Mouse (Mus musculus): ENCODE measurements at regions not wholly inside any gene's neighbourhood (a gene's known extent, or its start where the extent isn't known, plus 50 kb on each side); places are given as distances from the start of the nearest gene placed in this dataset.

- intact Hi-C loops (cut with DNase I) = no loop called here
Observed at GRCm38 (mm10) chr3:148056074-148056473, 934.3 kb downstream of the Adgrl2 start.

DNA sequence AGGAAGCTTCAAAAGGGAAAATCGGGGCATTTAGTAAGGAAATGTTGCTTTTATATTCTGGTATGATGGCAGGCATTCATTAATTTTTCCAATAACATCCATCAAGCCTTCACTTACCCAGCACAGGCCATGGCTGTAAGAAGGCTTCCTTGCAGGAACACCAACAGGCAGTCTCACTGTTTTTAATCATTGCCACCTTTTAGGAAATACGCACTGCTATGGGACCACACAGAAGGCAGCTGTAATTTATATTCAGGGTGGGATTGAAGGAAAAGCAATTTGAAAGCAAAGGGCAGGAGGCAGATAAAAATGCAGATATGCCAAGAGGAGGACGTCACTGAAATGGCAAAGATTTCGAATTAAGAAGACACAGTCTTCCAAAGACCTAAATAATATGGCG lies 937.8 kb downstream of the Adgrl2 start:
- no peak for DNase-seq (ENCODE audit: low spot score in 2 of 2)
- intact Hi-C loops (cut with DNase I) = no loop called here

More at GRCm38 (mm10) chr3:148056074-148056473, 934.3 kb downstream of the Adgrl2 start:
- no peak for DNase-seq (ENCODE audit: low spot score in 2 of 2)

DNA sequence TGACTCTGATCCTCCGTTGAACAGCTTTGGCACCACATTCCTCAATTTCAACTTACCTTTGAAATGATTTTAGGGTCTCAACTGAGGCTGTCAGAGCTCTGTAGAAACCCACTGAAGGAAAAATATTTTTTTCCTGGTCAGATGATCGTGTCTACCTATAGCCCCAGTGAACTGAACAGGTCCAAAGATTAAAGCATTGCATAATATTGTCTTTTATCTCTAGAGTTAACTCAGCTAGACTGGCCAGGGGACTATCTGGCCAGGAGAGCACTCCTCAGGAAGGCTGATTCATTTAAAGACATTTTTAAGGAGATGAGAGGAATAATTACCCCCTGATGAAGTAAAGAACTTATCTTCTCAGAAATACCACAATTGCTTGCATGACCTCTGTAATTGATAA lies 942.1 kb downstream of the Adgrl2 start:
- intact Hi-C loops (cut with DNase I) = no loop called here
- DNase-seq (ENCODE audit: low spot score in 2 of 2) = no peak

- intact Hi-C loops (cut with DNase I) = no loop called here
- no peak for DNase-seq (ENCODE audit: low spot score in 2 of 2)
Observed at GRCm38 (mm10) chr3:148032532-148032931, 957.8 kb downstream of the Adgrl2 start.

DNA sequence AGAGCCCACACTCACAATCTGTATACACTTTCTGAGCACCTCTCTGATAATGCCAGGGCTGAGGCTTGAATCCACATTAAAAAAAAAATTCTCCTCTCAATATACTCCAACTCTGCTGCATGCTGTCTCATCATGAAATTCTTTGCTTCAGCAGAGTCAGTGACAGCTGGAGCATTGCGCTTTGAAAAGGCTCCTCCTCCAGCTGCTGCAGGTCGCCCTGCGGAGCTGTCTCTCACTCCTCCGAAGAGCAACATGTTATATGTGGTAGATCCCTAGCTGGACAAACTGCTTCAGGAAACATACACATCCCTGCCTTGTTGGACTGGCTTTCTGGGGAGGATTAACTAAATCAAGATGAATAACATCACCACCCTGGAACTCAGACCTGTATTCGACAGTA lies 984.5 kb downstream of the Adgrl2 start:
- no peak for DNase-seq (ENCODE audit: low spot score in 2 of 2)
- intact Hi-C loops (cut with DNase I) = no loop called here

DNA sequence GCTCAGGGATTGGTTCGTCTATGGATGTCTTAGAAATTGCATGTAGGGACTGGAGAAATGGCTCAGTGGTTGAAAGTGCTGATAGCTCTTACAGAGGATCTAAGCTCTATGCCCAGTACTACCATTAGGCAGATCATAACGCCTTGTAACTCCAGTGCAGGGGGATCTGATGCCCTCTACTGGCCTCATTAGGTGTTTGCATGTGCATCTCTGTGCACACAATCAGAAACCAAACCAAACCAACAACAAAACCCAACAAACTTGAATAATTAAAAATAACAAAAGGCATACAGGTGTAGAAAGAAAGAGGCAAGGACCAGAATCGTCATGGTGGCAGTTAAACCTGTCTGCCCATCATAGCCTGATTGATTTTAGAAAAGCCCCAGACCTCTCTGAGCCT lies 986.3 kb downstream of the Adgrl2 start:
- DNase-seq (ENCODE audit: low spot score in 2 of 2) = no peak
- intact Hi-C loops (cut with DNase I) = no loop called here

GRCm38 (mm10) chr3:147999330-147999953 lies 990.9 kb downstream of the Adgrl2 start:
- intact Hi-C loops (cut with DNase I) = no loop called here
- no peak for DNase-seq (ENCODE audit: low spot score in 2 of 2)

DNA sequence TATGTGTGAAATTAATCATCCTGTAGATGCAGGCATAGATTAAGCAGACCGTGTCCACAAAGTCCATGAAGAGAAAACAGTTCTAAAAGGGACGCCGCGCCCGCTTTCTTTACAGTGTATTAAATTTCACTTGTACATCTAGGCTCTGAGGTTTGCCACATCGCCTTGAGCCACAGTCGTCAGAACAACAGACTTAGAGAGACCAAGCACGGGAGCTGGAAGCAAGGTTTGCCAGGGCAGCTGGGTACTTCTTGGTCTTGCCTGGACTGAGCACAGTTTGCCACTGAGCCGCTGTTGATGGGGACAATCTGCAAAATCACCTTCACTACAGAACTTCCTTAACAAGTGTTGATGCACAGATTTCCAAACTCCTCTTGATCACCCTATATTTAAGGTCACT lies 998.6 kb downstream of the Adgrl2 start:
- DNase-seq (ENCODE audit: low spot score in 2 of 2) = no peak
- intact Hi-C loops (cut with DNase I) = no loop called here

DNA sequence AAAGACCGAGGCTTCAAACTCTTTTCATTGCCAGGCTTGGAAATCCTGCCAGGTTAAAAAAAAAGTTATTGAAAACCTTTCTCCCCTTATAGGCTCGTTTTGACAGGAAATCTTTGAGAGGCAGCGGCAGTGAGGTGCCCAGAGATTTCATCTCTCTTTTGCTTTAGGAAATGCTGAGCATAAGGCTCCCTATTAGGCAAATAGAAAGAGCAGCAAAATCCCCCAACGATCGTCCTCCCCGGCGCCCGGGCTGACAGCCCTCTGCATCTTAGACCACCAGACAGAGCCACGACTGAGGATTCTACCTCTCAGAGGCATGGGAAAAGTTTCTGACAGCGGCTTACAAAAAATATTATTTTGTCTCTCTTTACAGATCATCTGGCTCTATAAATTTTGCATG lies 999.5 kb downstream of the Adgrl2 start:
- intact Hi-C loops (cut with DNase I) = no loop called here
- no peak for DNase-seq (ENCODE audit: low spot score in 2 of 2)

DNA sequence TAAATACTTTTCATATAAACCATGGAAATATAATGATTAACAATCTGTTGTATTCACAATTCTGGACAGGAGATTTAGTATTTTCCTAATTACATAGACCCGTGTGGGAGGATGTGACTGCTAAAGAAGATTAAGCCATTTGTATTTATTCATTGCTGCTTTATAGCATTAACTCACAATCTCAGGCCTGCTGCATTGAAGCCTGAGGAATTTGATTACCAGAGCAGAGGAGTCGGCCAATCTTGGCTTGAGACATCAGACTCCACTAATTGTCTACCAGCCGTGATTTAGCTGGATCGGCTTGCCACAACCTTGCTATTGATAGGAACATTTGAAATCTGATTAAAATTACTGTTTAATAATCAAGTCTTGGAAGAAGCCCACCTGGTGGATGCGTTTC lies 1007.5 kb downstream of the Adgrl2 start:
- no peak for DNase-seq (ENCODE audit: low spot score in 2 of 2)
- intact Hi-C loops (cut with DNase I) = no loop called here

- intact Hi-C loops (cut with DNase I) = no loop called here
Observed at GRCm38 (mm10) chr3:147981621-147982020, 1008.7 kb downstream of the Adgrl2 start.

GRCm38 (mm10) chr3:147976579-147976978 lies 1013.8 kb downstream of the Adgrl2 start:
- no peak for DNase-seq (ENCODE audit: low spot score in 2 of 2)
- intact Hi-C loops (cut with DNase I) = no loop called here

More at GRCm38 (mm10) chr3:147981621-147982020, 1008.7 kb downstream of the Adgrl2 start:
- DNase-seq (ENCODE audit: low spot score in 2 of 2) = no peak

DNA sequence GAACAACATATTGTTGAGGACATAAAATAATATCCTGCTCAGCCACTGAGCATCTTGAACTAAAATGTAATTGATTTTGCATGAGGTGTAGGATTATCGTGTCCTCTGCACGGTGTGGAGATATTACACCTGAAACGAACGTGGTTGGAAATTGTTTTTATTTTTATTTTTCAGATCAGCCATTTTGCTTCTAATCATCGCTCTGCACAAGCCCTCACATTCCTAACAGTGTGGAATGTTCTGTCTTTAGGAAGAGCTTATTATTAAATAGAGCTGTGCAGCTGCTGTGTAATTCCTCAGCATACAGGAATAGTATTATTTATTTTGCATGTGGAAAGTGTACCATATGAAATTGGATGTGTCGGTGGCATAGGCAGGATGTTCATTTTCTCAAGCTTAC lies 1014.3 kb downstream of the Adgrl2 start:
- intact Hi-C loops (cut with DNase I) = no loop called here
- DNase-seq (ENCODE audit: low spot score in 2 of 2) = no peak

DNA sequence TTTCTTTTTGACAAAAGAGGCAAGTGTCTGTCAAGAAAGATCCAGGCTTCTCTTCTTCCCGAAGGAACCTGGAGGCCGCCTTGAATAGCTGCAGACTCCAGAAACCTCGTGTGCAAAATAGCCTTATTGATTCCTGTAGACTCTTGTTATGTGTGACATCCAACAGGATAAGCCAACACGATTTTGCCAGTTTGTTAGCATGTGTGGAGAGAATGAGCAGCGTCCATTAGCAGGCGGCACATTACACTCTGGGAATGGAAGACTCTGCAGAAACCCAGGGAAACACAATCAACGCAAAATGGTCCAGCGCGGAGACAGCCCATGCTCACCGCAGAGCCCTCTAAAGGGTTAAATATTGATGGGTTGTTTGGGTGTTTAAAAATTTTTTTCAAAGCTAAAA lies 1014.9 kb downstream of the Adgrl2 start:
- intact Hi-C loops (cut with DNase I) = no loop called here

GRCm38 (mm10) chr3:147974515-147974914 lies 1015.8 kb downstream of the Adgrl2 start:
- intact Hi-C loops (cut with DNase I) = no loop called here
- DNase-seq (ENCODE audit: low spot score in 2 of 2) = no peak

More for the DNA sequence above, 1014.9 kb downstream of the Adgrl2 start:
- DNase-seq (ENCODE audit: low spot score in 2 of 2) = no peak

- no peak for DNase-seq (ENCODE audit: low spot score in 2 of 2)
- intact Hi-C loops (cut with DNase I) = no loop called here
Observed at GRCm38 (mm10) chr3:147968271-147968670, 1022.1 kb downstream of the Adgrl2 start.

- DNase-seq (ENCODE audit: low spot score in 2 of 2) = no peak
- intact Hi-C loops (cut with DNase I) = no loop called here
Observed at GRCm38 (mm10) chr3:147967866-147968265, 1022.5 kb downstream of the Adgrl2 start.

- intact Hi-C loops (cut with DNase I) = no loop called here
- DNase-seq (ENCODE audit: low spot score in 2 of 2) = no peak
Observed at GRCm38 (mm10) chr3:147967261-147967660, 1023.1 kb downstream of the Adgrl2 start.

- intact Hi-C loops (cut with DNase I) = no loop called here
- no peak for DNase-seq (ENCODE audit: low spot score in 2 of 2)
Observed at GRCm38 (mm10) chr3:147966827-147967226, 1023.5 kb downstream of the Adgrl2 start.

GRCm38 (mm10) chr3:147966379-147966778 lies 1024.0 kb downstream of the Adgrl2 start:
- no peak for DNase-seq (ENCODE audit: low spot score in 2 of 2)
- intact Hi-C loops (cut with DNase I) = no loop called here

DNA sequence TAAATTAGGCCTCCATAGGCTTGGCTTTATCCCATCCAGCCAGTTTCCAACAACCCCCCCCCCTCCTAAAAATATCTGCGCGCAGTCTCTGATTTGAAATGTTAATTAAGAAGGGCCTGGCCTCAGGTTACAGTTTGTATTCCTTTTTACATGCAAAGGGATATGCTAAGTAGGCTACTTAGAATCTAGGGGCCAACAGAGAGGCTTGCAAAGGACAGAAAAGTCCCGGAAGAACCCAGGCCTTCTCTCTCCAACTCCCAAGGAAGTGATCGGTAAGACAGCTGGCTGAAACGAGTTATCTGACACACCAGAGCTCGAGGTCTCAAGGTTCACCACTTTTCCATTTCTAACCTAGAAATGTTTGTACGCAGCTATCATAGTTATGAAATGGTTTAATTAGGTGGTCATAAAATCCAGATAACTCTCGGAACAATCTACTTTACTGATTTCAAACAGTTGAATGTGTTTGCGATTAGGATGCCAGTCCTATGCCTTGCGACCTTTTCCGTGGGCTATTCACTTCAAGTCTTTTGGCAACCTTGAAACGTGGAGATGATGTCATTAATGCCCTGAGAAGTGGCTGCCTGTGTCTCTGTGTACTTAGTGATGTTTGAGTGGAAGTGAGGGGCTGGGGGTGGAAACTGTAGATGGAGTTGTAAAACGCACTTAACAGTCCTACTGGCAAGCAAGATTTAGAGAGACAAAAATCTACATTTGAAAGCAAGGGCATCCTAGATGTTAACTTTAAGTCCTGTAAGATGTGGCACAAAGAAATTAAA lies 1026.5 kb downstream of the Adgrl2 start:
- intact Hi-C loops (cut with DNase I) = no loop called here
- DNase-seq (ENCODE audit: low spot score in 2 of 2) = no peak

All from left cerebral cortex, postnatal 36 days (tissue).